Mouse (Mus musculus): ENCODE results near the gene Map4.

DNA sequence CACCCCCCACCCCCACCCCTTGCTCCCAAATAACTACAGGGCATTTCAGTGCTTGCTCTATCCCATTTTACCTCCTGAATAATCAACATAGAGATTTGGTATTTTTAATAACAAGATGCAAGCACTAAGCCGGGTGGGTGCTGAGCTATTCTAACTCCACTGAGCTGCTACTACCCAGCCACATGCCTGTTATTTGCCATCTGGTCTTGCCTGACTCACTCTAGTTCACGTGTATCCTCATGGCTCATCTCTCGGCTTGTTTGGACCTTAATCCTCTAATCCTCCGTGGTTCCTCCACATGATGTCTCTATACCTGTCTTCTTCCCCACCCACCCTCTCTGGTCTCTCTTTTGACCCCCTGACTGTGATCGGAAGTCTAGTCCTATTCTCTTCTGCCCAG lies 89.1 kb downstream of the Map4 start:
- TF ChIP-seq CTCF (IDR thresholded peaks at IDR 0.05; ENCODE audit: low read depth) (no peak), EP300 (IDR thresholded peaks at IDR 0.05; ENCODE audit: low read depth) (no peak)

Data from liver, embryonic 14.5 days (tissue).